Mouse (Mus musculus) embryonic fibroblast, embryonic 13.5 days (primary cell): Measurements from ENCODE around the gene Slc16a8. TPM values are rescaled to one million over a fixed set of nuclear protein-coding genes. Genes with fewer than 3 reads are reported as not detected.
"Not testable (repeated sequence)": the region's sequence is repeated elsewhere in the genome, so short reads cannot be mapped to it uniquely, and the experiment has no call there.

Experiments used
- H3K27ac ChIP-seq: 2 replicates; pipeline ENCODE4 v1.5.1; 2012; ENCODE audit warnings: low read length, control low read depth, inconsistent platforms; ENCODE audit not compliant: insufficient read depth
- H3K4me1 ChIP-seq: 2 replicates; pipeline ENCODE4 v1.6.1; 2011; ENCODE audit warnings: low read length; ENCODE audit not compliant: control insufficient read depth, insufficient read depth
- H3K4me3 ChIP-seq: 2 replicates; pipeline ENCODE4 v1.5.1; 2011; ENCODE audit warnings: mild to moderate bottlenecking, control low read depth, low read length; ENCODE audit not compliant: insufficient read depth
- CTCF ChIP-seq: IDR thresholded peaks from 2 replicates; pipeline ENCODE4 v1.5.1; 2011; ENCODE audit warnings: mild to moderate bottlenecking, control low read depth, low read length, moderate library complexity, borderline replicate concordance; ENCODE audit not compliant: insufficient read depth
- POLR2A ChIP-seq: IDR thresholded peaks from 2 replicates; pipeline ENCODE4 v1.6.1; 2011; ENCODE audit warnings: low read depth, mild to moderate bottlenecking, control low read depth, low read length, moderate library complexity
- polyA plus RNA-seq: library from polyadenylated mRNA; stranded (reverse); fragments of >200 nt; gene quantifications from 2 replicates; pipeline ENCODE4 v1.2.4, GENCODE M21; 2011; ENCODE audit warnings: low read depth; ENCODE audit not compliant: missing spikeins, insufficient read length

Gene Slc16a8
- polyA plus RNA-seq, 1 experiment: not detected

GRCm38 (mm10) chr15:79250236-79250635 is 4.3 kb downstream of the Slc16a8 start:
- no peaks in the 10 kb centered on the region for H3K4me1 ChIP-seq
- TF ChIP-seq CTCF: no peak
- no peak for TF ChIP-seq POLR2A
- no peak overlapping the region for H3K4me3 ChIP-seq
- H3K27ac ChIP-seq: no peak overlapping the region

GRCm38 (mm10) chr15:79245321-79245720 is 9.2 kb downstream of the Slc16a8 start:
- H3K4me1 ChIP-seq: no peaks in the 10 kb centered on the region
- TF ChIP-seq POLR2A: no peak
- TF ChIP-seq CTCF: no peak
- no peak overlapping the region for H3K27ac ChIP-seq
- H3K4me3 ChIP-seq: no peak overlapping the region

GRCm38 (mm10) chr15:79244071-79244893 is 10.3 kb downstream of the Slc16a8 start:
- Histone ChIP-seq H3K4me3 (no peak overlapping the region), H3K4me1 (no peaks in the 10 kb centered on the region), H3K27ac (no peak overlapping the region)
- TF ChIP-seq CTCF: no peak
- TF ChIP-seq POLR2A: no peak

- no peaks in the 10 kb centered on the region for H3K4me1 ChIP-seq
- TF ChIP-seq POLR2A: no peak
- TF ChIP-seq CTCF: peak; percentile 100
- H3K4me3 ChIP-seq: no peak overlapping the region
- H3K27ac ChIP-seq: no peak overlapping the region
Measured at GRCm38 (mm10) chr15:79243234-79244042, 11.1 kb downstream of the Slc16a8 start.

- no peaks in the 10 kb centered on the region for H3K4me1 ChIP-seq
- H3K27ac ChIP-seq: no peak overlapping the region
- TF ChIP-seq CTCF: no peak
- no peak for TF ChIP-seq POLR2A
- H3K4me3 ChIP-seq: no peak overlapping the region
Measured at GRCm38 (mm10) chr15:79242574-79243233, 11.9 kb downstream of the Slc16a8 start.

GRCm38 (mm10) chr15:79238036-79238435 is 16.5 kb downstream of the Slc16a8 start:
- Histone ChIP-seq H3K27ac (no peak overlapping the region), H3K4me3 (no peak overlapping the region), H3K4me1 (no peaks in the 10 kb centered on the region; the same call in 1 of the 2 replicates)
- no peak for TF ChIP-seq POLR2A
- TF ChIP-seq CTCF: no peak

- Histone ChIP-seq H3K4me3 (no peak overlapping the region), H3K27ac (no peak overlapping the region), H3K4me1 (no peaks in the 10 kb centered on the region; the same call in 1 of the 2 replicates)
- TF ChIP-seq CTCF (no peak), POLR2A (no peak)
Measured at GRCm38 (mm10) chr15:79235268-79235667, 19.3 kb downstream of the Slc16a8 start.

- no peaks in the 10 kb centered on the region for H3K4me1 ChIP-seq
- H3K27ac ChIP-seq: peak within 1 kb of the TSS; percentile 89
Measured at GRCm38 (mm10) chr15:79229058-79229821, 25.3 kb downstream of the Slc16a8 start, which contains the start of the genes Pick1 and Gm49486. TSS of gene Pick1 (plus strand) at chr15:79229173. TSS of gene Gm49486 (plus strand) at chr15:79229391.

GRCm38 (mm10) chr15:79225780-79226179 is 28.8 kb downstream of the Slc16a8 start:
- not testable (repeated sequence) for H3K4me1 ChIP-seq

More at GRCm38 (mm10) chr15:79229058-79229821, 25.3 kb downstream of the Slc16a8 start, which contains the start of the genes Pick1 and Gm49486:
- peak; percentile 60 for TF ChIP-seq POLR2A
- no peak for TF ChIP-seq CTCF
- H3K4me3 ChIP-seq: peak within 1 kb of the TSS; percentile 47

More at GRCm38 (mm10) chr15:79225780-79226179, 28.8 kb downstream of the Slc16a8 start:
- H3K4me3 ChIP-seq, H3K27ac ChIP-seq: not testable (repeated sequence)
